Mouse (Mus musculus): ENCODE data around the gene Gm20403. TPM values are rescaled to one million over a fixed set of nuclear protein-coding genes. Genes with fewer than 3 reads are reported as not detected.
A peak's percentile ranks its signal among the peaks of the same experiment; 100 is the strongest.
"Not testable (repeated sequence)": the region's sequence is repeated elsewhere in the genome, so short reads cannot be mapped to it uniquely, and the experiment has no call there.

The Gm20403 gene
- total RNA-seq, 4 experiments from 2014 or later = not detected

DNA sequence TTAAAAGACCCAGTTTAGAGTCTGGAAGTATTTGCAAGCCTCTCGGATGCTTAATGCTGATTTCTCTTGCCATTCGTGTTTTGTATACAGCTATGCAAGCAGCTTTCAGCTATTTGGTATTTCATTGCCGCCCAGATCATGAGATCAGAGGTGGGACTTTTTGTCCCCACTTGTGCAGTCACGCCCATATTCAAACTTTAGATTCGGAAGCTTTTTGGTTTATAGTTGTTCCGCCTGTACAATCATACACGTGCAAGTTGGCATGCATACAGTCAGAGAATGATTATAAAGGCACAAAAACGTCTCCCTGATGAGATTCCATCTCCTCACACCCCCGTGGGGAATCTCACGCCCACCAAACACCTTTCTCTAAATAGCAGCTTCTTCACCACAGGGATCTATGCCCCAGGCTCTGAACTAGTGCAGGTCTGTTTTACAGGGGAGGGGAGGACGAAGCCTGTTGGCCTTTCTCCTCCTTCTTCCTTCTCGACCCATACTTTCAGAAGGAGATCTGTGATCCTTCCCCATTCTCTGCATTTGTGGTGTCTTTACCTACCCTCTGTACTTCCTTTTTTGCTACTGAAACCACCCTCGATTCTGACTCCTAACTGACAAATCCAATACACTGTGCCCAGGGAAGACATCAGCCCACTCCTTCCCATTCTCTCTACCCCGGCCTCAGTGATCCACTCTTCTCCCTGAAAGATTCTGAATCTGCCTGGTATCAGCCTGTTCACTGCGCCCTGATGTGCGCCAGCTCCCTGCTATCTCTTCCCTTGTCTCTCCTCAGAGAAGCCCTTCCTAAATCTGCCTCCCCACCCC lies 7.1 kb upstream of the Gm20403 start:
- no peak for DNase-seq (ENCODE audit: low spot score in 2 of 2)

DNA sequence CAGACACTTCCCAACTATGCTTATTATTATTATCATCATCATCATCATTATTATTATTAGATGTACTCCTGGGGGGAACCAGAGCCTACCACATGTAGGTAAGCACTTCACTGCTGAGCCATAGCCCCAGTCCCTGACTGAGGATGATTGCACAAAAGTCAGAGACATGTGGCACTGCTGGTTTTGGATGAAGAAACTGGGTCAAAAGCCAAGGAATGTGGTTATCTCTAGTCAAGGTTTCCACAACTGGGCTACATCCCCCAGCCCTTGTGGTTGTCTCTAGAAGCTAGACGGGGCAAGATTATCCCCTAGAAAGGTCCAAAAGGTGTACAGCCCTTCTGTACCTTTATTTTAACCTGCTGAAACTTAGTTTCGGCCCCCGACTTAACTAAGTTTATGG lies 6.5 kb upstream of the Gm20403 start:
- DNase-seq (ENCODE audit: low spot score in 2 of 2) = no peak

DNA sequence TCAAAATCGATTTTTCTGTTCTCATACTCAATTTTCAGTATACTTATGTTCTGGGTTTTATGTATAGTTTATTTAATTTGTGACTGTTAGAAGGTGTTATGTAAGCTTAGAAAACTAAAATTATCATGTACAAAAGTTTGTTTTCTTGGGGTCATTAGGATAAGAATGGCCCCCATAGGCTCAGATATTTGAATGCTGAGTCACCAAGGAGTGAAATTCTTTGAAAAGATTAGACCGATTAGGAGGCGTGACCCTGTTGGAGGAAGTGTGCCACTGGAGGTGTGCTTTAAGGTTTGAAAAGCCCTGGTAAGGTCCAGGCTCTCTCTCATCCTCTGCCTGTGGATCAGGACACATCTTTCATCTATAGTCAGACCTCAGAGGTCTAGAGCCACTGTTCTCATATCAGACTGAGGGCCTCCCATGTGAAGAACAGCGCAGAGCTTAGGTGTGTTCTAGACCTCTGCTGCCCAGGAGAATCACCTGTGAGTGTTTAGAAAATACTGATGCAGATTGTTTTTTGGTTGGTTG lies 2.1 kb upstream of the Gm20403 start:
- DNase-seq (ENCODE audit: low spot score in 2 of 2) = no peak

DNA sequence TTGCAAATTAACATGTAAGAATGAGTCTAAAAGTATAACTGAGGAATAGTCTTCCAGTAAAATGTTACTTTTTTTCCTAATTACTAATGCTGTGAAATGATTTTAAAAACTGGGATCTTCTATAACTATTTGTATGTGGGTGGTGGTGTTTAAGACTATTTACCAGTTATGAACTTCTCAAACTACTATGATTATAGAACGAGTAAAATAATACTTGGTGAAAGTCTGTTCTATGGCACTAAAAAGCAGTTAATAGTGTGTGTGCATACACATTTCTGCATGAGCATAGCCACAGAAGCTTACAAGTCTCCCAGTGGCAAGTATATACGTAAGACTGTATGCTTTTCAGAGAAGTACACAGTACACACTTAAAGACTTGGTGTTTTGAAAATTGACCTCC lies 827 bp upstream of the Gm20403 start:
- DNase-seq (ENCODE audit: low spot score in 2 of 2) = no peak

DNA sequence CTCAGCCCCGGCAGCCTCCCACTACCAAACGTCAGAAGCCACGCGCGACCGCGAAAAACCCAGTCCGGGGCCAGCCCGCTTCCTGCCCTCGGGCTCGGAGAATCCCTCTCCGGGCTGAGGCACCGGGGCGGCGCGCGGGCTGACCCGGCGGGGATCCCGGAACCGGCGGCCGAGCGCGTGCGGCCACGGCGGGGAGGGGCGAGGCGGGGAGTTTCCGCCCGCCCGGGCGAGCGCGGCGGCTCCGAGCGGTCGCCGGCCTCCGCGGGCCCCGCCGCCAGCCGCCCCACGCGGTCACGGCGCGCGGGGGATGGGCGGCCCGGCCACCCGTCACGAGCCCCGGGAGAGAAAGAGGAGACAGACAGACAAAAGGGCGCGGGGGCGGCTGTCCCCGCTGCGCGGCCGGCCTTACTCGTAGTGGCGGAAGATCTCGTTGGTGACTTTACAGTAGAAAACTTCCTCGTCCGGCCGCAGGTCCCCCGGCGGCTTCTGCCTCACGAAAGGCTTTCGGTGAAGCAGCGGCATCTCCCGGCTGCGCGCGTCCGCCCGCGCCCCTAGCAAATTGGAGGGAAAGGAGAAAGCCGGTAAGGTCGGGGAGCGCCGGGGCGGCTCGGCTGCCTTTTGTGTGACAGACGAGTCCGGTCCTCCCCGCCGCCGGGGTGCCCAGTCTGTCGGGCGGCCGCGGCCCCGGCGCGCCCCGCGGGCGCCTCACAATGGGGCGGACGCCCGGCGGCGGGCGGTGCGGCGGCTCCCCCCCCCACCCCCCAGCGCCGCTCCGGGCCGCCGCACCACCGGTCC lies 875 bp downstream of the Gm20403 start:
- DNase-seq (ENCODE audit: low spot score in 2 of 2) = peak in 1 of 2 experiments; percentile 9

DNA sequence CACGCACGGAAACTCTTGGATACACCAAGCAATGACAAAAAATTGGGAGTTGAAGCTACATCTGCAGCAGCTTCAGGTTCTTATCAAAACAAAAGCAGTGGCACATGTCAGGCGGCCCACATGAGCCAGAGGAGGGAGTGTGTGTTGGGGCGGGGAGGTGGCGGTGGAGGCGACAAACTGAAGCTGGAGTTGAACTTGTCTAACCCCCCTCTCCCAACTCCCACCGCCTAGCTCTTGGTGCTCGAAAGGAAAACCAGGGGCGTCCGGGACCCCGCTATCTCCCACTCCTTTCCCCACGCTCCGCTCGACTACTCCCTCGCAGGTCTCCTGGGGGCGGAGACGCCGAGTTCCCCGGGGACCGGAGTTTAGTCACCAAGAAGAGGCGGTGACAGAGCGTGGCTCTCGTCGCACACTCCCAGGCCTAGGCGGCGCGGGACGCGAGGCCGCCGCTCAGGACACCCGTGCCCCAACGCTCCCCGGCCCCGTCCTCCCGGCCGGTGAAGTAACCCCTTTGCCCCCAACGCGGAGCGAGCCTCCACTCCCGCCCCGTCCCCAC lies 1.6 kb downstream of the Gm20403 start:
- DNase-seq (ENCODE audit: low spot score in 2 of 2) = peak in 1 of 2 experiments; percentile 8

DNA sequence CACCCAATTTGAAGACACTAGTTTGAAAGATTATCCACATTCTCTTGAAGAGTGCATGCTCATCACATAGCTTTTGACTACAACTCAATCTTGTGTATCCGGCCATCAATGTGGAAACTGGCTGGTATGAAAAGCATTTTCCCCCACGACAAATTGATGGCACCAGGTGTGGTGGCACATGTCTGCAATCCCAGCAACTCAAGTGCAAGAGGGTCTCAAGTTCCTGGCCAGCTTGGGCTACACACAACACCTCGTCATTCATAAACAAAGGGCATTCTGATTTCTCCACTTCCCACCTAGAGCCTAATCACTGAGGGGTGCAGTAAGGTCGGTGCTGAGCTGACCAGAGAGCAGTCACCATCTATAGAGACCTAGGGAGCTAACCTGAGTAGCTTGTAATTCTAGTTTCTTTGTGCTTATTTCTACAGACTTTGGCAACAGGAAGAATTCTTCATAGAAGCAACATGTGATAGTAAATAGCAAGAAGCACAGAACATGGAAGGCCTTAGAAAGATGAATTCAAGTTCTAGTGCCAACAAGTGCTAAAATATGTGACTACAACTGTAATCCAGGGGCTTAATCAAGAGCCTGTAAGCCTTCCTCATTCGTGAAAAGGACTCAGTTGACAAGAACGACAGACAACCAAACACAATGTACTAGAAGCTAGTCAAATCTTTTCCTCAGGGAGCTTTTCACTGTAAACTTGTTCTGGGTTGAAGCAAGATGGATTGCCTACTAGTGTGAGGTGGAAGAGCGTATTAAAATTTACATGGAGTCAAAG lies 3.2 kb downstream of the Gm20403 start:
- DNase-seq (ENCODE audit: low spot score in 2 of 2) = no peak

DNA sequence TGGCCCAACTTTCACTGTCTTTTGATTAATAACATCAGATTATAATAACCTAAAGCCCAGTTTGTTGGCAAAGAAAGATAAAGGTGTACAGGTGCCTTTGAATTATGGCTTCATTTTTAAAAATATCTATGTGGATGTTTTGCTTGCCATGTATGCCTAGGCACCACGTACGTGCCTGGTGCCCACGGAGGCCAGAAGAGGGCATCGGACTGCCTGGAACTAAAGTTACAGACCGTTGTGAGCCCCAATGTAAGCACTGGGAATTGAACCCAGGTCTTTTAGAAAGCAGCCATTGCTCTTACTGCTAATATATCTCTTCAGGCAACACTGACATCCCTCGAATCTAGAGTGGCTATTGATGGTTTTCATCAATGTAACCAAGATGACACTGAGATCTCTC lies 4.4 kb downstream of the Gm20403 start:
- no peak for DNase-seq (ENCODE audit: low spot score in 2 of 2)

DNA sequence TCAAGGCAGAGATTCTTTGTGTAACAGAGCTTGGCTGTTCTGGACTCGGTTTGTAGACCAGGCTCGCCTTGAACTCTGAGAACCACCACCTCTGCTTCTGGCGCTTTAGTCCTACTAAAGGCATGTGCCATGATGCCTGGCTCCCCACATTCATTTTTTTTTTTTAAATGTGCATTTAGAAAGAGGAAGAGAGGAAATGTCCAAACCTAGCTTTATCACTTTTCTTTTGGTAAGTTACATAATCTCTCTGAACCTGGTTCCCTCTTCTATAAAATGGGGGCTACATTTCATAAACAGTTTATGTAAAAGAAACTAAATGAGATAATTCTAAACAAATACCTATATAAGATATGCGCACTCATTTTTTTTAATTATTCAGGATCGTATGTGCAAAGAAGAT lies 5.4 kb downstream of the Gm20403 start:
- no peak for DNase-seq (ENCODE audit: low spot score in 2 of 2)

DNA sequence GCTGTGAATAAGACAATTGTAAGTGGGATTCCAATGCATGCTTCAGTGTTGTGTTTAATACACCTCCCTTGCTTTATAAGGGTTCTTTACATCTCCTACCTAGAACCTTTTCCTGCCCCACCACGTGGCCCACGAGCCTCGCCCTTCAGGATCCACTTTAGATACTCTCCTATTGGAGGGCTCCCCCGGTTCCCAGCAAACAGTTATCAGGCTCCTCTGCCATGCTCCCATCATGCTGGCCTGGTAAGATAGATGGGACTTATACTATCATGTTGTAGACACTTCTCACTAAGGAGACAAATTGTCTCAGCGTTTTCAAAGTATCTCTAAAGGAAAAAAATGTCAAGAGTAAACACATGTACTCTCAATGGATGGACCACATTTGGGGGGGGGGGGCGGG lies 5.8 kb downstream of the Gm20403 start:
- no peak for DNase-seq (ENCODE audit: low spot score in 2 of 2)

DNA sequence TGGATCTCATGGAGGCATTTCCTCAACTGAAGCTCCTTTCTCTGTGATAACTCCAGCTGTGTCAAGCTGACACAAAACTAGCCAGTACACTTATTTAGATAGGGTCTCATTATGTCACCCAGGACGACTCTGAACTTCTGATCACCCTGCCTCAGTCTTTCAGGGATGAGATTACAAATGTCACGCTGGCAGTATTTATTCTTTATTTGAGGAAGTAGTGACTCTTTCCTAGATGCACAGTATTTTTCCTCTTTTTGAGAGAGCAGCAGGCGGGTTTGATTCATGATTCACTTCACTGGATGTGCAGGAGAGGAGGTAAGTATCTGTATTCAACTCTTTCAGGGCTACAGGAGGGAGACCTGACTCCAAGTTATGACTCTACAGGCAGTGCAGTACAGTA lies 17.3 kb downstream of the Gm20403 start:
- no peak for DNase-seq (ENCODE audit: low spot score in 2 of 2)

DNA sequence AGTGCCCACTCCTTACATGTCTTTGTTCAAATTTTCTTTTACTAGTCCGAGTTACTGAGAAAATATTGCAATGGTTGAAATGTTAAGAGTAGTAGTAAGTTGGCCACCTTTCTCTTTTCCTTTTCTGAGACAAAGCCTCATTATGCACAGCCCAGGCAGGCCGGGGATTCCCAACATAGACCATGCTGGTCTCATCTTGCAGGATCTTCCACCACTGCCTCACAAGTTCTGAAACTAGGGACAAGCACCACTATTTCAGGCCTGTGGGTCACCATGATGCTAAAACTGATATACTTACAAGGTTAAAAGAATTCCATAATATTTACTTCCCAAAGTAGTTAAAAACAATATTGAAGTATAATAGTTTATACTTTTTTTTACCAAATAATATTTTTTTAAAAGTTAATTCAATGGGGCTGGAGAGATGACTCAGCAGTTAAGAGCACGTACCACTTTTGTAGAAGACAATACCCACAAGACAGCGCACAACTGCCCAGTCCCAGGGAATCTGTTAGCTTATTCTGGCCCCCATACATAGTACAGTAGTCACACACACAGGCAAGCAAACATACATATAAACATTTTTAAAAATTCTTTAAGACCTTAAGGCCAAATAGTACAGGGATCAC lies 20.7 kb downstream of the Gm20403 start:
- no peak for DNase-seq (ENCODE audit: low spot score in 2 of 2)

DNA sequence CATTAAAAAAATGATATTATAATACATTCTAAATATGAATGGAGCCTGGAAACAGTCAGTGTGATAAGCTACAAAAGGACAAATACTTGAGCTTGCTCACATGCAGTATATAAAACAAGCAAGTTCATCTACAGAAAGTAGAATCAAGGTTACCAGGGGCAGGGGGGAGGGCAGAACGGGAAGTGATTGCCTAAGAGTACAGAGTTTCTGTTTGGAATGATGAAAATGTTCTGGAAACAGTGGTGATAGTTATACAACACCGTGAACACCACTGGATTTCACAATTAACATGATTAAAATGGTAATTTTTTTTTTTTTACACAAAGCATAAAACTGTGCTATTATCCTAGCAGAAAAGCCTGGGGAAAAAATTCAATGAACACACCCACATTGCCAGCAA lies 26.8 kb downstream of the Gm20403 start:
- DNase-seq (ENCODE audit: low spot score in 2 of 2) = no peak

DNA sequence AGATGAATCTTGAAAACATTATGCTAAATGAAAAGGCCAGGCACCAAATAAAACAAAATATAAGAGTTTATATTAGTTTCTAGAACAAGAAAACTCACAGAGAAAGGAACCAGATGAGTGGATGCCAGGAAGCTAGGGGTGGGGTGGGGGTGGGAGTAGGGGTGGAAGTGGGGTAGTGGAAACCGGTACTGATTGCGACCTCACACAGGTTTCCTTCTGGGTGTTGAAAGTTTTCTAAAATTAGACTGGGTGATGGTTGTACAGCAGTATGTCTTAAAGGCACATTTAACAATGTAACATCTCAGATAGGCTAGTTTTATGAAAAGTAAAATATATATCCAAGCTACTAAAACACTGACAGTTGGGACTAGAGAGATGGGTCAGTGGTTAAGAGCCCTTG lies 29.4 kb downstream of the Gm20403 start:
- no peak for DNase-seq (ENCODE audit: low spot score in 2 of 2)

DNA sequence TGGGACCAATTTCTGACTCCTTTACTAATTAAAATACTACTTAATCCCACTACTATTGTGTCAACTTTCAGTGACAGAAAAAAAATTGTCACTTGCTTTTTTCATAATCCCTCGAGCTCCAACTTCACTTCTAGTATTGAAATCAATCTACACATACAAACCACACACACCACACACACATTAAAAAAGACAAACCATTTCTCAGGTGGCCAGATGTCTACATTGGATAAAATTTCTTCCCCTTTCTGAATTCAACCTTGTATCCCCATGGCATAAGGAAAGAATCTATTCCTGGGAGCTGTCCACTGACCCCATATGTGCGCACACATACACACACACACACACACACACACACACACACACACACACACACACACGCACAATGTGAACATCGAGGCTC lies 29.9 kb downstream of the Gm20403 start:
- no peak for DNase-seq (ENCODE audit: low spot score in 2 of 2)

DNA sequence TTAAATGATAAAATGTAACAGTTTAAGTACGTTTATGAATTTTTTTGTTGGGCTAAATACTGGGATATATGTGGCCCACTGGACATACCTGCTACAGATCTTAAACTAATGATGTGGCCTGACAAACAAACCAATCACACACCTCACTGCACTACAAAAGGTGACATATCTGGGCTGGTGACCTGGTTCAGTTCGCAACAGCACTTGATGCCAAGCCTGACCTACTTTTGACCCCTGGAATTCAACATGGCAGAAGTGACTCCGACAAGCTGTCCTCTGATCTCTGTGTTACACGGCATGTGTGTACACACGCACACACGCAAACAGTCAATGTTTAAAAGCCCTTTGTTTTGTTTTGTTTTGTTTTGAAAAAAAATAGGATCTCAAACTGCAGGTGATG lies 40.2 kb downstream of the Gm20403 start:
- DNase-seq (ENCODE audit: low spot score in 2 of 2) = no peak

DNA sequence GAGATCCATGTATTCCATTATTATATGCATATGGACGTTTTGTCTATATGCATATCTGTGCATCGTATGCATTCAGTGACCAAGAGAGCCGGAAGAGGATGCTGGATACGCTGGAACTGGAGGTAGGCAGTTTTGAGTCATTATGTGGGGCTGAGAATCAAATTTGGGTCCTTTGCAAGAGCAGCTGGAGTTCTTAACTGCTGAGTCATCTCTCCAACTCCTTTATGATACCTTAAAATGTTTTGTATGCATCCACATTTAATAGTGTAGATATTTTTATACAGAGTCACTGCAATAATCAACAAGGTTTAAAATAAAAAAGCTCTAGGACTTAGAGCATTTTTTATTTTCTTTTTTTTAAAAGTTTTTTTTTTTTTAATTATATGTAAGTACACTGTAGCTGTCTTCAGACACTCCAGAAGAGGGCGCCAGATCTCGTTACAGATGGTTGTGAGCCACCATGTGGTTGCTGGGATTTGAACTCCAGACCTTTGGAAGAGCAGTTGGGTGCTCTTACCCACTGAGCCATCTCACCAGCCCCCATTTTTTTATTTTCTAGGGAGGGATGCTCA lies 43.7 kb downstream of the Gm20403 start:
- not testable (repeated sequence) for DNase-seq (ENCODE audit: low spot score in 2 of 2)

DNA sequence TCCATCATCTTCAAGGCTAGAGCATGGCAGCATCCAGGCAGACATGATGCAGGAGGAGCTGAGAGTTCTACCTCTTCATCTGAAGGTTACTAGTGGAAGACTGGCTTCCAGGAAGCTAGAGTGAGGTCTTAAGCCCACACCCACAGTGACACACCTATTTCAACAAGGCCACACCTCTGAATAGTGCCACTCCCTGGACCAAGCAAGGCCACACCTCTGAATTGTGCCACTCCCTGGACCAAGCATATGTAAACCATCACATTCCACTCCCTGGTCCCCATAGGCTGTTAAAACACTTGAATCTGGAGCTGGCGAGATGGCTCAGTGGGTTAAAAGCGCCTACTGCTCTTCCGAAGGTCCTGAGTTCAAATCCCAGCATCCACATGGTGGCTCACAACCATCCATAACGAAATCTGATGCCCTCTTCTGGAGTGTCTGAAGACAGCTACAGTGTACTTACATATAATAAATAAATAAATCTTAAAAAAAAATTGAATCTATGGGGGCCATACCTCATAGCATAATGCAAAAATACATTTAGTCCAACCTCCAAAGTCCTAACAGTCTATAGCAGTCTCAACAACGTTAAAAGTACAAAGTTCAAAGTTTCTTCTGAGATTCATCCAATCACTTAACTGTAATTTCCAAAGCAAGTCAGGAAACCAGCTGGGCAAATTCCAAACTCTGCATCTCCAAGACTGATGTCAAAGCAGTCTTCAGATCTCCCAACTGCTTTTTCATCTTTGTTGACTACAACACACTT lies 48.6 kb downstream of the Gm20403 start:
- DNase-seq (ENCODE audit: low spot score in 2 of 2) = not testable (repeated sequence)
